Mouse (Mus musculus) limb, embryonic 12.5 days (tissue): ENCODE data around the gene C87436. TPM values are rescaled to one million over a fixed set of nuclear protein-coding genes. Genes with fewer than 3 reads are reported as not detected.
A peak's percentile ranks its signal among the peaks of the same experiment; 100 is the strongest.

ENCODE experiments used
- ATAC-seq: fragments of 200-750 bp; cut with Nextera tagmentation; 2 replicates; pipeline ENCODE4 v1.8.0; 2017; ENCODE audit warnings: low read depth, moderate TSS enrichment; ENCODE audit not compliant: insufficient number of reproducible peaks, insufficient read depth, low FRiP score, low TSS enrichment
- H3K27ac ChIP-seq: fragments of 300-500 bp; sonication (generic); 2 replicates; pipeline ENCODE4 v1.5.1; 2016; ENCODE audit warnings: mild to moderate bottlenecking, moderate library complexity
- H3K27me3 ChIP-seq: fragments of 300-500 bp; sonication (generic); 2 replicates; pipeline ENCODE4 v1.6.1; 2016; ENCODE audit warnings: mild to moderate bottlenecking, moderate library complexity
- H3K36me3 ChIP-seq: fragments of 300-500 bp; sonication (generic); 2 replicates; pipeline ENCODE4 v1.6.1; 2016; ENCODE audit warnings: mild to moderate bottlenecking, moderate library complexity
- H3K4me1 ChIP-seq: fragments of 300-500 bp; sonication (generic); replicated peaks from 2 replicates; pipeline ENCODE4 v1.6.1; 2016
- H3K4me2 ChIP-seq: fragments of 300-500 bp; sonication (generic); 2 replicates; pipeline ENCODE4 v1.6.1; 2016; ENCODE audit warnings: mild to moderate bottlenecking, moderate library complexity
- H3K4me3 ChIP-seq: fragments of 300-500 bp; sonication (generic); replicated peaks from 2 replicates; pipeline ENCODE4 v1.5.1; 2016; ENCODE audit warnings: mild to moderate bottlenecking
- H3K9ac ChIP-seq: fragments of 300-500 bp; sonication (generic); replicated peaks from 2 replicates; pipeline ENCODE4 v1.6.1; 2016; ENCODE audit warnings: mild to moderate bottlenecking, moderate library complexity
- H3K9me3 ChIP-seq: fragments of 300-500 bp; sonication (generic); 2 replicates; pipeline ENCODE4 v1.6.1; 2016; ENCODE audit warnings: mild to moderate bottlenecking, moderate library complexity
- WGBS: fragments of 180-500 bp; shearing (Covaris S2); methylation state at CpG from one replicate; pipeline ENCODE4 v1.1.7; 2016; 5-methylcytosine and 5-hydroxymethylcytosine counted together
- polyA plus RNA-seq: library from polyadenylated mRNA; unstranded; fragments of >200 nt; fragmentation: Nextera tagmentation; extraction: Ambion mirVana; gene quantifications from 2 replicates; pipeline ENCODE4 v1.2.1, GENCODE M21; 2016

Gene C87436
- polyA plus RNA-seq, 1 experiment from 2014 or later = 25.8 TPM

- Histone ChIP-seq H3K9me3 (no peaks in the 10 kb centered on the region), H3K4me3 (no peak overlapping the region), H3K36me3 (no peaks in the 10 kb centered on the region), H3K27me3 (0 out of 2 replicates have a peak, but pooled peaks cover 3% of the 10 kb centered on the region), H3K27ac (no peak overlapping the region), H3K4me1 (peaks cover 19% of the 10 kb centered on the region), H3K4me2 (no peak overlapping the region), H3K9ac (no peak overlapping the region)
- WGBS = 84% methylated on average over 2 of the region's 2 CpGs
- ATAC-seq = no peak
These were observed 38.2 kb upstream of the C87436 start for GRCm38 (mm10) chr6:86399995-86400394.

DNA sequence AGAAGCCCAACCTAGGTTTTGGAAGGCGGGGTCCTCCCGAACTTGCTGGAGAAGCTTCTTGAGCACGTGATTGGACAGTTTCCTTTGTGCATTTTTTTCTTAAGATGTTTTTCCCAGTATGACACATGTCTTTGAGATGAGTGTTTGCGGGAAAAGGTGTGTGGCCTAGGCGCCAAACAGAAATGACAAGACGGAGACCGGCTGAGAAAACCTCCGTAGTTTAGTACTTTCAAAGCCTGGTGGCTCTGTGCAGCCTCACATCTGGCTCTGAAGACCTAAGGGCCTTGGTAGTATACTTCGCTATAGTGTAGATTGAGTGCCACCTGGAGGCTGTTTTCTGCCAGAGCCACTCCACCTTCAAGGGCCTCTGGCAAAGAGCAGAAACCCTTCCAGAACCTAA lies 37.2 kb upstream of the C87436 start:
- H3K9ac ChIP-seq = no peak overlapping the region

DNA sequence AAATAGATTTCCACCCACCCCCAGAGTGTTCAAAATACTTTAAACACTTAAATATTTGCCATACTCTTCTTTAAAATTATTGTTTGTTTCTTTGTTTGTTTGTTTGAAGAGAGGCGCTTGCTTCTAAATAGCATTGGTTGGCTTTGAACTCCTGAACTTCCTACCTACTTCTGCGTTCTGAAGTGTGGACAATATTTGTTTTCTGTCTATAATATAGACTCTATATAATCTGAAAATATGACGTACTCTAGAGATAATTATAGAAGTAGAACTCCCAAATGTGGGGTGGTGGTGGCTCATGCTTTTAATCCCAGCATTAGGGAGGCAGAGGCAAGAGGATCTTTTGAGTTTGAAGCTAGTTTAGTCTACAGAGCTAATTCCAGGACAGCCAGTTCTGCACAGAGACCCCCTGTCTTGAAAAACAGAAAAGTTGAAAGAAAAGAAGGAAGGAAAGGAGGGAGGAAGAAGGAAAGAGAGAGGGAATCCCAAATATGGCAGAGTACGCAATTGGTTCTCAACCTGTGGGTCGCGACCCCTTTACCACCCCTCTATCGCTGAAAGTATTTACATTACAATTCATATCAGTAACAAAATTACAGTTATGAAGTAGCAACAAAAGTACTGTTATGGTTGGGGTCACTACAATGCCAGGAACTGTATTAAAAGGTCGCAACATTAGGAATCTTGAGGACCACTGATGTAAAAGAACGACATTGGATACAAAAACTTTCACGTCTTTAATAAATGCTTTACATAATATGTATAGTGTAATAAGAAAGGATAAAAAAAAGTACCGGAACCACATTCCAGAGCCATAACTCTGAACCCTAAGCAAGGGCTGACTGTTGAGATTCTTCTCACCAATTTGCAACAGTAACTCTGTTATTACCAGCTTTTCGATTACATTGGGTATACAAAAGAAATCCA lies 35.2 kb upstream of the C87436 start:
- peaks cover 13% of the 10 kb centered on the region for H3K36me3 ChIP-seq
- H3K9me3 ChIP-seq = no peaks in the 10 kb centered on the region
- WGBS = 39% methylated on average over 12 of the region's 12 CpGs
- no peak for ATAC-seq
- peak overlapping the region; percentile 40 for H3K9ac ChIP-seq
- H3K4me1 ChIP-seq = peaks cover 10% of the 10 kb centered on the region
- peak overlapping the region; percentile 62 for H3K4me2 ChIP-seq
- H3K4me3 ChIP-seq = peak overlapping the region; percentile 85
- 0 out of 2 replicates have a peak, but pooled peaks cover 3% of the 10 kb centered on the region for H3K27me3 ChIP-seq
- H3K27ac ChIP-seq = no peak overlapping the region

More for the DNA sequence above, 37.2 kb upstream of the C87436 start:
- Histone ChIP-seq H3K27ac (no peak overlapping the region), H3K4me3 (peak overlapping the region; percentile 14), H3K27me3 (0 out of 2 replicates have a peak, but pooled peaks cover 3% of the 10 kb centered on the region), H3K4me1 (peaks cover 10% of the 10 kb centered on the region), H3K36me3 (no peaks in the 10 kb centered on the region), H3K9me3 (no peaks in the 10 kb centered on the region), H3K4me2 (peak overlapping the region; percentile 42)
- 0 out of 2 replicates have a peak, but pooled peaks have one; percentile 43 for ATAC-seq
- 4% methylated on average over 9 of the region's 9 CpGs for WGBS

GRCm38 (mm10) chr6:86403728-86404099 lies 34.5 kb upstream of the C87436 start:
- no peaks in the 10 kb centered on the region for H3K9me3 ChIP-seq
- peak overlapping the region; percentile 85 for H3K4me3 ChIP-seq
- peaks cover 13% of the 10 kb centered on the region for H3K36me3 ChIP-seq
- H3K27me3 ChIP-seq = 0 out of 2 replicates have a peak, but pooled peaks cover 3% of the 10 kb centered on the region
- ATAC-seq = peak; percentile 45; the same call in 1 of the 2 replicates
- H3K4me2 ChIP-seq = peak overlapping the region; percentile 62
- peak overlapping the region; percentile 100 for H3K27ac ChIP-seq
- H3K4me1 ChIP-seq = peaks cover 10% of the 10 kb centered on the region
- peak overlapping the region; percentile 40; the same call in 1 of the 2 replicates for H3K9ac ChIP-seq
- WGBS = under 1% methylated on average over 15 of the region's 15 CpGs

GRCm38 (mm10) chr6:86404100-86404861 lies 33.9 kb upstream of the C87436 start, which contains the start of gene Tia1:
Gene Tia1, plus strand, starts transcription at chr6:86404219.
- Histone ChIP-seq H3K4me3 (peak within 1 kb of the TSS; percentile 85), H3K9me3 (no peaks in the 10 kb centered on the region), H3K4me1 (peaks cover 10% of the 10 kb centered on the region), H3K4me2 (peak within 1 kb of the TSS; percentile 62), H3K9ac (peak within 1 kb of the TSS; percentile 99), H3K27me3 (0 out of 2 replicates have a peak, but pooled peaks cover 3% of the 10 kb centered on the region), H3K36me3 (peaks cover 15% of the 10 kb centered on the region), H3K27ac (peak within 1 kb of the TSS; percentile 100)
- ATAC-seq = peak; percentile 92
- under 1% methylated on average over 61 of the region's 62 CpGs for WGBS

DNA sequence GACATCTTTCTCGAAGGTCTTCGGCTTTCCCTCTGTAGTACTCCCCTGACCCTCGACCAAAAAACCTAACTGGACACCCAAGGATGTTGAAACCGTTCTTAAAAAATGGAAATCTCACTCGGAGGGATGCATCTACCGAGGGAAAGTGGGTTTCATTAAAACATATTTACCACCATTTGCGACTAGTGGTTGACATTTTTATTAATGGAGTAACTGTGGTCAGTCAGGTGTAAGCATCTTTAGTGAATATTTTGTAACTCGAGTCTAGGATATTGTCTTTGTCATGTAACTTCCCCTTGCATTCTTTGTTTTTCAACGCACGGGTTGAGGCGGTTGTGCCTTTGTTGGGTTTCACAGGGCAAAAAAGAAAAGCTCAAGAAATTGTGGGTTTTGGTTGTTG lies 33.2 kb upstream of the C87436 start:
- WGBS = 1% methylated on average over 11 of the region's 11 CpGs
- Histone ChIP-seq H3K9ac (peak overlapping the region; percentile 99), H3K4me3 (peak overlapping the region; percentile 85)

DNA sequence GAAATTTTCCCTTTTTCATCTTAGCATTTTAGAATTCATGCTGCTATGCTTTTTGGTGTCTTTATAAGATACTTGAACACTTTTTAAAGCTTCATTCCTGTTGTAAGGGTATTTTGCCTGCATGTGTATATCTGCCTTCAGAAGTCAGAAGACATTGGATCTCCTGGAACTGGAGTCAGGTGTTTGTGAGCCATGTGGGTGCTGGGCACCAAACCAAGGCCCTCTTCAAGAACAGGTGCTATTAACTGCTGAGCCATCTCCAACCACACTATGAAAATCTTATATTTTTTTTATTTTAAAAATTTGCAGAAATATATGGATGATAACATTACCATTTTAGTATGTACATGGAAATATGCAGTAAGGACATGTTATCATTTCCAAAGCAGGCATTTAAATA lies 31.9 kb upstream of the C87436 start:
- Histone ChIP-seq H3K27ac (no peak overlapping the region), H3K9ac (no peak overlapping the region), H3K4me3 (peak overlapping the region; percentile 22)

More for the DNA sequence above, 33.2 kb upstream of the C87436 start:
- Histone ChIP-seq H3K4me2 (peak overlapping the region; percentile 62), H3K27me3 (0 out of 2 replicates have a peak, but pooled peaks cover 1% of the 10 kb centered on the region), H3K9me3 (no peaks in the 10 kb centered on the region), H3K36me3 (peaks cover 22% of the 10 kb centered on the region), H3K27ac (peak overlapping the region; percentile 100), H3K4me1 (peaks cover 10% of the 10 kb centered on the region)
- ATAC-seq = no peak

GRCm38 (mm10) chr6:86418711-86419110 lies 19.5 kb upstream of the C87436 start:
- H3K27ac ChIP-seq = no peak overlapping the region
- no peak for ATAC-seq
- H3K9ac ChIP-seq = no peak overlapping the region
- peaks cover 81% of the 10 kb centered on the region for H3K36me3 ChIP-seq
- no peak overlapping the region for H3K4me3 ChIP-seq
- H3K4me1 ChIP-seq = no peaks in the 10 kb centered on the region
- no peak overlapping the region for H3K4me2 ChIP-seq
- H3K27me3 ChIP-seq = no peaks in the 10 kb centered on the region
- no peaks in the 10 kb centered on the region for H3K9me3 ChIP-seq
- WGBS = 89% methylated on average over 6 of the region's 6 CpGs

More for the DNA sequence above, 31.9 kb upstream of the C87436 start:
- H3K4me2 ChIP-seq = peak overlapping the region; percentile 62
- no peaks in the 10 kb centered on the region for H3K27me3 ChIP-seq
- ATAC-seq = no peak
- H3K9me3 ChIP-seq = no peaks in the 10 kb centered on the region
- H3K4me1 ChIP-seq = peaks cover 10% of the 10 kb centered on the region
- H3K36me3 ChIP-seq = peaks cover 23% of the 10 kb centered on the region

DNA sequence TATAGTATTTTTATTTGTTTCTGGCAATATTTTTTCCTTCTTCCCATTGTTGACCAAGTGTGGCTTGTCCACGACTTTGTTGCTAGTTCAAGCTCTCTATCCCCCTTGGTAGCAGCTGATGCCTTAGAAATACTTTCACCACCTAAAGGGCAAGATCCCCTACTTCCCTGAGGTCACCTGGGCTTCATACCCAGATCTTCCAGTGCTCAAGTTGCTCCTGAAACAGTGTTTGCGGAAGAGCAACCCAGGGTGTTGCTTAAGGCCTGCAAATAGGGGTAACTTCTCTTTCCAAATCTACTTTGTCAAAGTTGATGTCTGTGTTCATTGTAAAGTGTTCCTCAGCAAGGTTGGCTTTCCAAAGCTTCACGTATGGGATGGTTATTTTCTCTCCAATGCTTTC lies 18.9 kb upstream of the C87436 start:
- Histone ChIP-seq H3K4me1 (no peaks in the 10 kb centered on the region), H3K27me3 (no peaks in the 10 kb centered on the region), H3K4me2 (no peak overlapping the region), H3K9me3 (no peaks in the 10 kb centered on the region), H3K9ac (no peak overlapping the region), H3K27ac (no peak overlapping the region), H3K36me3 (peaks cover 81% of the 10 kb centered on the region), H3K4me3 (no peak overlapping the region)
- no peak for ATAC-seq
- 86% methylated on average over 3 of the region's 3 CpGs for WGBS

DNA sequence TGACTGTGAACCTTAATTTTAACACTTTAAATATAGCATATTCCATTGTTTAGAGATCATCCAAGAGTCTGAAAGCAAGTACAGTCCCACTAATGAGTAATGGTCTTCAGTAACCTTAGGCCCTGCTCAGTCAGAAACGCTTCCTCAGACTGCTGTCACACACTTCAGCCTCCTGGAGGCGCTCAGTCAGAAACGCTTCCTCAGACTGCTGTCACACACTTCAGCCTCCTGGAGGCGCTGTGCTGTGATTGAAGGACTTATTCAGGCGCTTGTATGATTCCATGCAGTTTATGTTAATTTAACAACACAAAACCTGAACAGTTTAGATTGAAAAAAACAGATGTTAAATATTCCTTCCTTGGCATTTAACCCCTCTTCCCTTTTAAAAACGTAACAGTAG lies 17.7 kb upstream of the C87436 start:
- Histone ChIP-seq H3K4me2 (no peak overlapping the region), H3K9ac (no peak overlapping the region), H3K27ac (no peak overlapping the region), H3K36me3 (peaks cover 85% of the 10 kb centered on the region), H3K4me1 (no peaks in the 10 kb centered on the region), H3K27me3 (no peaks in the 10 kb centered on the region), H3K9me3 (no peaks in the 10 kb centered on the region), H3K4me3 (no peak overlapping the region)
- no peak for ATAC-seq
- WGBS = 78% methylated on average over 6 of the region's 6 CpGs

DNA sequence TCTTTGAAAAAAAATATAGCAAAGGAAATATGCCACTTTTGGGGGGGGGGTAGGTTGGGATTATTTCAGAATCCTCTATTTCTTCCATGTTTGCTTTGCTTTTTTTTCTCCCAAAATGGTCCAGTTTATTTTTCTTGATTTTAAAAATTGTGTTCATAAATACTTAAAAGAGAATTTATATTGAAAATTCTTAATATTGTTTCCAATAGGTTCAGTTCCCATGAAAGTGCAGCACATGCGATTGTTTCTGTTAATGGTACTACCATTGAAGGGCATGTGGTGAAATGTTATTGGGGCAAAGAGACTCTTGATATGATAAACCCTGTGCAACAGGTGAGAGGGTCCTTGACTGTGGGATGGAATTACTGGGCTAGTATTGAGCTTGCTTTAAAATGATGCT lies 11.8 kb upstream of the C87436 start, which contains the start of gene Gm44790:
TSS of gene Gm44790 (plus strand) at position 301 of the 400 bp plus-strand sequence.
- peaks cover 84% of the 10 kb centered on the region for H3K36me3 ChIP-seq
- WGBS = 100% methylated on average over 1 of the region's 1 CpGs
- H3K27ac ChIP-seq = no peak within 1 kb of the TSS
- H3K4me2 ChIP-seq = no peak within 1 kb of the TSS
- H3K9ac ChIP-seq = no peak within 1 kb of the TSS
- no peaks in the 10 kb centered on the region for H3K4me1 ChIP-seq
- no peaks in the 10 kb centered on the region for H3K9me3 ChIP-seq
- no peak for ATAC-seq
- no peak within 1 kb of the TSS for H3K4me3 ChIP-seq
- no peaks in the 10 kb centered on the region for H3K27me3 ChIP-seq
